Mouse (Mus musculus) kidney, embryonic 14.5 days (tissue): ENCODE measurements at regions not wholly inside any gene's neighbourhood (a gene's known extent, or its start where the extent isn't known, plus 50 kb on each side); places are given as distances from the start of the nearest gene placed in this dataset.

ENCODE experiments used
- ATAC-seq: fragments of 200-750 bp; cut with Nextera tagmentation; 2 replicates; pipeline ENCODE4 v1.8.0; 2017; ENCODE audit warnings: moderate number of reproducible peaks, mild to moderate bottlenecking, moderate TSS enrichment, moderate library complexity; ENCODE audit not compliant: low FRiP score, low TSS enrichment
- H3K27ac ChIP-seq: fragments of 300-500 bp; sonication (generic); 2 replicates; pipeline ENCODE4 v1.5.1; 2014; ENCODE audit warnings: low read depth, mild to moderate bottlenecking, low read length, moderate library complexity, mixed read lengths
- H3K27me3 ChIP-seq: fragments of 300-500 bp; sonication (generic); 2 replicates; pipeline ENCODE4 v1.6.1; 2014; ENCODE audit warnings: mild to moderate bottlenecking, low read length; ENCODE audit not compliant: control insufficient read depth, insufficient read depth
- H3K36me3 ChIP-seq: fragments of 300-500 bp; sonication (generic); 2 replicates; pipeline ENCODE4 v1.6.1; 2014; ENCODE audit warnings: low read length, mixed read lengths; ENCODE audit not compliant: control insufficient read depth, insufficient read depth
- H3K4me1 ChIP-seq: fragments of 300-500 bp; sonication (generic); 2 replicates; pipeline ENCODE4 v1.6.1; 2014; ENCODE audit warnings: low read length, mixed read lengths; ENCODE audit not compliant: control insufficient read depth, insufficient read depth
- H3K4me2 ChIP-seq: fragments of 300-500 bp; sonication (generic); replicated peaks from 2 replicates; pipeline ENCODE4 v1.6.1; 2014; ENCODE audit warnings: low read depth, mild to moderate bottlenecking, low read length
- H3K4me3 ChIP-seq: fragments of 300-500 bp; sonication (generic); 2 replicates; pipeline ENCODE4 v1.5.1; 2014; ENCODE audit warnings: mild to moderate bottlenecking, low read length
- H3K9ac ChIP-seq: fragments of 300-500 bp; sonication (generic); 2 replicates; pipeline ENCODE4 v1.6.1; 2014; ENCODE audit warnings: low read depth, mild to moderate bottlenecking, low read length, moderate library complexity
- H3K9me3 ChIP-seq: fragments of 300-500 bp; sonication (generic); 2 replicates; pipeline ENCODE4 v1.6.1; 2016; ENCODE audit warnings: low read length; ENCODE audit not compliant: control insufficient read depth
- WGBS: fragments of 180-500 bp; shearing (Covaris S2); extraction: QIAGEN DNeasy Blood & Tissue Kit; methylation state at CpG from one replicate; pipeline ENCODE4 v1.1.7; 2014; 5-methylcytosine and 5-hydroxymethylcytosine counted together

DNA sequence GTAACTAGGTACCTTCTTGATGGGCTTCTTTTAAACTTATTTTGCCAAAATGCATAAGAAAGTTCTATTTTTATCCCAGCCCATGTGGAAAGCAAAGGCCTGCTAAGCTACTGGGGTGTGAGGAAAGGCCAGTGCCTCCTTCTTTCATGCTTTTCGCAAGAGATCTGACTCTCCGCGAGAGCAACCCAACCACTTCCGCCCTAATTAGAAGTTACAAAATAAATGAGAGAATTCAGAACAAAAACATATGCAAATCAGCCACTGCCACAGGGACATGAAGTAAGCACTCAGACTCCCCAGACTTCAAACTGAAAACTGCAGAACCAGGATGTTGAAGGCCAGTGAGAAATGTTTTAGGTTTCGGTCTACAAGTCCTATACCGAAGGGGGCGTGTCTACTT, 91.4 kb downstream of the Edn1 start:
- Histone ChIP-seq H3K4me1 (no peaks in the 10 kb centered on the region), H3K36me3 (no peaks in the 10 kb centered on the region), H3K27me3 (no peaks in the 10 kb centered on the region), H3K27ac (no peak overlapping the region), H3K4me2 (no peak overlapping the region), H3K9ac (no peak overlapping the region), H3K9me3 (no peaks in the 10 kb centered on the region), H3K4me3 (no peak overlapping the region)
- no peak for ATAC-seq
- 91% methylated on average over 7 of the region's 7 CpGs for WGBS

DNA sequence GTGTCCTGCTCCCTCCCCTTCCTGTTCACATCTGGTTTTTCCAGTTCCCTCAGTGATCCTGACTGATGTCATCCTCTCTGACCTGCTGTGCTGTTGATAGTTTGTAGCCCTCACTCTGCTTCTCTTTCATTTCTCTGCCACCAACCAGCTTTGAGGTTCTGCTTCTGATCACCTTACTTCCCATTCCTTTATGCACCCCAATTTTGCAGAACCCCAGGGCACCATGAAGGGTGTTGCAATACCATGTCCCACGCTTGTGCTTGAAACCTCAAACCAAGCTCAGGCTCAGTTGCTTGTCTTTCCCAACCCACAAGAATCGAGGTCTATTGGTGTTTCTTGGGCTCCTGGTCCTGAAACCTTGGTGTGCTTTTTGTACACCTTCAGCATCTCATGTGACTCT, 93.3 kb downstream of the Edn1 start:
- H3K4me2 ChIP-seq: no peak overlapping the region
- H3K27me3 ChIP-seq: no peaks in the 10 kb centered on the region
- no peaks in the 10 kb centered on the region for H3K36me3 ChIP-seq
- ATAC-seq: no peak
- no peak overlapping the region for H3K27ac ChIP-seq
- 76% methylated on average over 2 of the region's 2 CpGs for WGBS
- H3K4me1 ChIP-seq: no peaks in the 10 kb centered on the region
- H3K4me3 ChIP-seq: no peak overlapping the region
- H3K9ac ChIP-seq: no peak overlapping the region
- no peaks in the 10 kb centered on the region for H3K9me3 ChIP-seq

DNA sequence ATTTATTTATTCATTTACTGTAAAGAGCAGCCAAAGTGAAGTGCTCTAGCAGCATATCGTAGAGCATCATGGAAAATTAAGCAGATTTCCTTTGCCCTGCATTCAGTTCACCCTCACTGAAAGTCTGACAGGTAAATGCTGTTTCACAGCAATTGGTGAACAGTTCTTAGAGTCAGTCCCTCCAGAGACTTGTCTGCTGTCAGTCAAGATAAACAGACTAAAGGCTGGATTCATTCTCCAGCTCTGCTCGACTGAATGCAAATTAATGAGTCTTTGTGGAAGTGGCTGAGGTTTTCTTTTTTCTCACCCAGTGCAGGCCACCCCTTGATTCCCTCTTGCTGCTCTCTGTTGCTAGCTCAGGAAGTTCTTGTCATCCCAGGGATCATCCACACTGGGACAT, 100.2 kb downstream of the Edn1 start:
- Histone ChIP-seq H3K4me1 (no peaks in the 10 kb centered on the region), H3K9ac (no peak overlapping the region)
- no peak for ATAC-seq

GRCm38 (mm10) chr13:42403231-42404020, 102.2 kb downstream of the Edn1 start:
- H3K9ac ChIP-seq: no peak overlapping the region
- H3K27me3 ChIP-seq: no peaks in the 10 kb centered on the region
- no peak overlapping the region for H3K27ac ChIP-seq
- H3K4me3 ChIP-seq: no peak overlapping the region
- no peaks in the 10 kb centered on the region for H3K36me3 ChIP-seq
- H3K9me3 ChIP-seq: no peaks in the 10 kb centered on the region
- no peak overlapping the region for H3K4me2 ChIP-seq
- no peak for ATAC-seq
- WGBS: 68% methylated on average over 3 of the region's 3 CpGs
- H3K4me1 ChIP-seq: no peaks in the 10 kb centered on the region

More for the DNA sequence above, 100.2 kb downstream of the Edn1 start:
- H3K9me3 ChIP-seq: no peaks in the 10 kb centered on the region
- H3K4me2 ChIP-seq: no peak overlapping the region
- WGBS: 60% methylated on average over 2 of the region's 2 CpGs
- no peaks in the 10 kb centered on the region for H3K27me3 ChIP-seq
- H3K27ac ChIP-seq: no peak overlapping the region
- H3K4me3 ChIP-seq: no peak overlapping the region
- H3K36me3 ChIP-seq: no peaks in the 10 kb centered on the region

- WGBS: 91% methylated on average over 1 of the region's 1 CpGs
- H3K4me3 ChIP-seq: no peak overlapping the region
- no peak overlapping the region for H3K4me2 ChIP-seq
- no peaks in the 10 kb centered on the region for H3K27me3 ChIP-seq
- no peaks in the 10 kb centered on the region for H3K36me3 ChIP-seq
- H3K4me1 ChIP-seq: no peaks in the 10 kb centered on the region
- no peak overlapping the region for H3K27ac ChIP-seq
- H3K9me3 ChIP-seq: no peaks in the 10 kb centered on the region
- no peak overlapping the region for H3K9ac ChIP-seq
- ATAC-seq: no peak
Measured at GRCm38 (mm10) chr13:42412652-42413282, 111.5 kb downstream of the Edn1 start.

GRCm38 (mm10) chr13:42446921-42447320, 145.6 kb downstream of the Edn1 start:
- H3K4me1 ChIP-seq: no peaks in the 10 kb centered on the region
- H3K27me3 ChIP-seq: no peaks in the 10 kb centered on the region
- H3K4me3 ChIP-seq: no peak overlapping the region
- WGBS: 10% methylated on average over 1 of the region's 1 CpGs
- H3K27ac ChIP-seq: no peak overlapping the region
- no peak for ATAC-seq
- no peaks in the 10 kb centered on the region for H3K9me3 ChIP-seq
- no peak overlapping the region for H3K9ac ChIP-seq
- H3K4me2 ChIP-seq: no peak overlapping the region
- no peaks in the 10 kb centered on the region for H3K36me3 ChIP-seq

DNA sequence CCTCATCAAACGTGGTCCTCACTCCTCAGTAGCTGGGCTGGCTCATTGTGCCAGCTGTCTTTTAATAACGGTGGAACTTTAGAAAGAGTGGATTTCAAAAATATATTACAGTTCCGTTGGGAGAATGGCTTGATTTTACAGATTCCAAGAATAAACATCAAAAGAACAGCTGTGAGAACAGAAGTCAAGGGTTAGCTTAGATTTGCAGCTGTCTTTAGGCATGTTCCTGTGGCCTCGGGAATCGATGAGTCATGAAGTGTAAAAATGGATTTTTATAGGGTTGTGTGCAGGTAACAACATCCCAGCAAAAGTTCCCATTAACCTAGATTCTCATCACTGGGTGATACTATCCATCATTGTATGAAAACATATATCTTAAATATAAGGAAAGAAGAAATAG, 152.4 kb downstream of the Edn1 start:
- Histone ChIP-seq H3K4me2 (no peak overlapping the region), H3K36me3 (no peaks in the 10 kb centered on the region)
- 77% methylated on average over 5 of the region's 5 CpGs for WGBS

GRCm38 (mm10) chr13:42459892-42460291, 158.6 kb downstream of the Edn1 start:
- Histone ChIP-seq H3K4me1 (no peaks in the 10 kb centered on the region), H3K36me3 (no peaks in the 10 kb centered on the region), H3K9ac (no peak overlapping the region), H3K9me3 (no peaks in the 10 kb centered on the region), H3K4me2 (no peak overlapping the region), H3K4me3 (no peak overlapping the region), H3K27me3 (no peaks in the 10 kb centered on the region), H3K27ac (no peak overlapping the region)
- 88% methylated on average over 3 of the region's 3 CpGs for WGBS
- ATAC-seq: no peak

More for the DNA sequence above, 152.4 kb downstream of the Edn1 start:
- no peak overlapping the region for H3K4me3 ChIP-seq
- no peak for ATAC-seq
- no peaks in the 10 kb centered on the region for H3K27me3 ChIP-seq
- H3K4me1 ChIP-seq: no peaks in the 10 kb centered on the region
- no peak overlapping the region for H3K9ac ChIP-seq
- no peak overlapping the region for H3K27ac ChIP-seq
- H3K9me3 ChIP-seq: no peaks in the 10 kb centered on the region

DNA sequence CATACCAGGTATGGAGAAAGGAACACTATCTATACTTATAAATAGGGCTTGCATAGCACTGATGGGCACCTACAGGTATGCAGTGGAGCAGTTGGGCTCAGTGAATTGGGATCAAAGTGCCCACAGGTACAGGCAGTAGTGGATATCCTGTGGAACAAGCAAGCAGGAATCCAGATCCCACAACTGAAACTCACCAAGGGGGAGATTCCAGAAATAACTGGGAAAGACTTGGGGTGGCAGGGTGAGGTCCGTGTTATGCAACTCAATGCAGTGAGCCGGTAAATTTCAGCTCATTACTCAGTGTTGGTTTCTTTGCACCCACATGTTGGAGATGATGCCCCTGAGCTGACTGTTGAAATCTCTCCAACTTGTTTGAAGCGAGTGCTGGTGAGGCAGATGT, 177.5 kb downstream of the Edn1 start:
- ATAC-seq: no peak
- Histone ChIP-seq H3K4me2 (no peak overlapping the region), H3K4me1 (no peaks in the 10 kb centered on the region), H3K9ac (no peak overlapping the region), H3K36me3 (no peaks in the 10 kb centered on the region), H3K27ac (no peak overlapping the region), H3K9me3 (no peaks in the 10 kb centered on the region), H3K27me3 (no peaks in the 10 kb centered on the region), H3K4me3 (no peak overlapping the region)
- WGBS: 93% methylated on average over 3 of the region's 3 CpGs
